ENCODE assay signal across 16 mouse cellular contexts in genomic region chr13:55255052-55255652, GRCm38 (mm10). TPM values are rescaled to one million over a fixed set of nuclear protein-coding genes. Genes with fewer than 3 reads are reported as not detected.
DNase-seq lines count a peak whose midpoint lies in the region; ATAC-seq and TF ChIP-seq lines count a peak whose summit lies in the region.
"Had no signal": no experiment of that assay in that cellular context is flagged by ENCODE, and none has a peak within 500 bp of the region (broad histone marks: within the 10 kb centered on the region; RNA-seq: fewer than 3 reads in every experiment).

No protein-coding gene starts in this region.

- H3K4me2 ChIP-seq in liver, embryonic 12.5 days: no peak overlapping the region
- H3K4me2 ChIP-seq: hindbrain, embryonic 15.5 days; limb, embryonic 15.5 days; midbrain, embryonic 12.5 days had no signal

- no peak for DNase-seq in liver
- DNase-seq in naive thymus-derived CD4-positive, alpha-beta T cell, adult 2 months (ENCODE audit: low read depth): peak; percentile 66
- no peak for DNase-seq in heart, embryonic 10.5 days (ENCODE audit: low spot score)
- no peak for DNase-seq in heart, adult 11 months
- DNase-seq: adrenal gland, adult 8-10 months; cerebellum, postnatal 10 days; heart, adult 18-20 months; heart, postnatal 14 days; right cerebral cortex, postnatal 4 days had no signal

- no peak overlapping the region for H3K4me3 ChIP-seq in liver, embryonic 12.5 days
- H3K4me3 ChIP-seq in bone marrow macrophage, adult 2 months (ENCODE audit: insufficient read depth, low read length): no peak overlapping the region
- H3K4me3 ChIP-seq in heart, embryonic 10.5 days: no peak overlapping the region
- H3K4me3 ChIP-seq: erythroblast, embryonic 14.5 days; hindbrain, embryonic 15.5 days; limb, embryonic 15.5 days; midbrain, embryonic 12.5 days had no signal

- no peaks in the 10 kb centered on the region for H3K9me3 ChIP-seq in liver, embryonic 12.5 days (replicated peaks)
- H3K9me3 ChIP-seq in heart, embryonic 10.5 days: no peaks in the 10 kb centered on the region
- H3K9me3 ChIP-seq: hindbrain, embryonic 15.5 days; limb, embryonic 15.5 days; midbrain, embryonic 12.5 days had no signal

- H3K27ac ChIP-seq in liver, embryonic 12.5 days: 0 out of 2 replicates have a peak overlapping the region, but pooled peaks have one; percentile 21
- peak overlapping the region; percentile 29; the same call in 1 of the 2 replicates for H3K27ac ChIP-seq in bone marrow macrophage, adult 2 months (ENCODE audit: insufficient read depth, low read depth, low read length)
- no peak overlapping the region for H3K27ac ChIP-seq in heart, embryonic 10.5 days
- H3K27ac ChIP-seq: hindbrain, embryonic 15.5 days; limb, embryonic 15.5 days; midbrain, embryonic 12.5 days had no signal

- H3K4me1 ChIP-seq in liver, embryonic 12.5 days: peaks cover 10% of the 10 kb centered on the region
- peaks cover 14% of the 10 kb centered on the region for H3K4me1 ChIP-seq in bone marrow macrophage, adult 2 months (ENCODE audit: control insufficient read depth, insufficient read depth, low read length)
- H3K4me1 ChIP-seq in heart, embryonic 10.5 days: no peaks in the 10 kb centered on the region
- H3K4me1 ChIP-seq: hindbrain, embryonic 15.5 days; limb, embryonic 15.5 days; midbrain, embryonic 12.5 days had no signal

- TF ChIP-seq CTCF in bone marrow macrophage, adult 2 months (IDR thresholded peaks at IDR 0.05; ENCODE audit: low read depth, low read length): no peak

- no peak overlapping the region for H3K9ac ChIP-seq in liver, embryonic 12.5 days
- H3K9ac ChIP-seq: hindbrain, embryonic 15.5 days; limb, embryonic 15.5 days; midbrain, embryonic 12.5 days had no signal

- ATAC-seq in liver, embryonic 12.5 days: no peak
- no peak for ATAC-seq in erythroid progenitor cell, adult 5-6 weeks (replicated peaks; ENCODE audit: low FRiP score, poor library complexity, severe bottlenecking)

- H3K27me3 ChIP-seq in liver, embryonic 12.5 days (replicated peaks): no peaks in the 10 kb centered on the region
- no peaks in the 10 kb centered on the region for H3K27me3 ChIP-seq in heart, embryonic 10.5 days (ENCODE audit: insufficient read depth, poor library complexity, severe bottlenecking)
- H3K27me3 ChIP-seq: hindbrain, embryonic 15.5 days; limb, embryonic 15.5 days; midbrain, embryonic 12.5 days had no signal

- WGBS in liver, embryonic 12.5 days (ENCODE audit: insufficient replicate concordance): 32% methylated on average over 3 of the region's 3 CpGs
- WGBS in heart, embryonic 10.5 days: 82% methylated on average over 3 of the region's 3 CpGs

- peaks cover 62% of the 10 kb centered on the region for H3K36me3 ChIP-seq in liver, embryonic 12.5 days
- H3K36me3 ChIP-seq in heart, embryonic 10.5 days: peaks cover 47% of the 10 kb centered on the region

- no peak for TF ChIP-seq POLR2A in bone marrow macrophage, adult 2 months (IDR thresholded peaks at IDR 0.05; ENCODE audit: borderline replicate concordance, low read depth, low read length)

RNA-seq across cellular contexts. Expression of gene Nsd1, which starts 45.6 kb away (rescaled TPM):
- polyA plus RNA-seq in liver, embryonic 12.5 days (2016; fragmentation: Nextera tagmentation; extraction: Ambion mirVana): 27.1 and 27.5 TPM in 2 replicates
- 51.0 and 51.4 TPM in 2 replicates for polyA plus RNA-seq in bone marrow macrophage, adult 2 months (2012; ENCODE audit: insufficient read depth, insufficient read length, missing spikeins)
- 36.9 and 38.2 TPM in 2 replicates for total RNA-seq in erythroid progenitor cell, adult 5-6 weeks (2015; ENCODE audit: low replicate concordance)
- total RNA-seq in erythroid progenitor cell, adult 5-6 weeks (2017; ENCODE audit: low replicate concordance): 50.6 and 85.7 TPM in 2 replicates
- polyA plus RNA-seq in heart, embryonic 10.5 days (2016; fragmentation: Nextera tagmentation; extraction: Ambion mirVana): 51.0 and 58.4 TPM in 2 replicates
